Mouse (Mus musculus): ENCODE measurements around the gene Ttc7b. TPM values are rescaled to one million over a fixed set of nuclear protein-coding genes. Genes with fewer than 3 reads are reported as not detected.

The Ttc7b gene
- polyA plus RNA-seq, 1 experiment from 2014 or later = 1.0 TPM

- H3K36me3 ChIP-seq (replicated peaks) = no peaks in the 10 kb centered on the region
- H3K27me3 ChIP-seq = peaks cover 10% of the 10 kb centered on the region
- no peak overlapping the region for H3K4me2 ChIP-seq
- no peak overlapping the region for H3K9ac ChIP-seq
- H3K4me1 ChIP-seq (replicated peaks) = peaks cover 8% of the 10 kb centered on the region; the same call in 1 of the 2 replicates
- WGBS (ENCODE audit: insufficient replicate concordance) = 57% methylated on average over 1 of the region's 1 CpGs
- no peak for ATAC-seq (ENCODE audit: insufficient read depth)
- no peak overlapping the region for H3K4me3 ChIP-seq (replicated peaks)
- H3K27ac ChIP-seq (replicated peaks) = no peak overlapping the region
- no peaks in the 10 kb centered on the region for H3K9me3 ChIP-seq (replicated peaks)
These were observed 5.3 kb upstream of the Ttc7b start for GRCm38 (mm10) chr12:100525939-100526338.

- no peaks in the 10 kb centered on the region for H3K9me3 ChIP-seq (replicated peaks)
- under 1% methylated on average over 75 of the region's 76 CpGs for WGBS (ENCODE audit: insufficient replicate concordance)
- H3K27me3 ChIP-seq = peaks cover 32% of the 10 kb centered on the region
- no peak overlapping the region for H3K27ac ChIP-seq (replicated peaks)
- peak overlapping the region; percentile 64 for H3K9ac ChIP-seq
- peak overlapping the region; percentile 65 for H3K4me3 ChIP-seq (replicated peaks)
- peak; percentile 49 for ATAC-seq (ENCODE audit: insufficient read depth)
- no peaks in the 10 kb centered on the region for H3K36me3 ChIP-seq (replicated peaks)
- peaks cover 17% of the 10 kb centered on the region; the same call in 1 of the 2 replicates for H3K4me1 ChIP-seq (replicated peaks)
- peak overlapping the region; percentile 79 for H3K4me2 ChIP-seq
These were observed 391 bp downstream of the Ttc7b start for GRCm38 (mm10) chr12:100520077-100520793.

GRCm38 (mm10) chr12:100519684-100520076 lies 946 bp downstream of the Ttc7b start:
- H3K4me3 ChIP-seq (replicated peaks) = peak overlapping the region; percentile 65
- peaks cover 32% of the 10 kb centered on the region for H3K27me3 ChIP-seq
- H3K36me3 ChIP-seq (replicated peaks) = no peaks in the 10 kb centered on the region
- H3K9me3 ChIP-seq (replicated peaks) = no peaks in the 10 kb centered on the region
- WGBS (ENCODE audit: insufficient replicate concordance) = 36% methylated on average over 7 of the region's 7 CpGs
- ATAC-seq (ENCODE audit: insufficient read depth) = no peak
- no peak overlapping the region for H3K27ac ChIP-seq (replicated peaks)
- H3K4me2 ChIP-seq = peak overlapping the region; percentile 79
- no peak overlapping the region for H3K9ac ChIP-seq
- peaks cover 17% of the 10 kb centered on the region; the same call in 1 of the 2 replicates for H3K4me1 ChIP-seq (replicated peaks)

GRCm38 (mm10) chr12:100517371-100517770 lies 3.3 kb downstream of the Ttc7b start:
- peaks cover 32% of the 10 kb centered on the region for H3K27me3 ChIP-seq
- H3K9me3 ChIP-seq (replicated peaks) = no peaks in the 10 kb centered on the region
- H3K4me3 ChIP-seq (replicated peaks) = no peak overlapping the region
- H3K4me2 ChIP-seq = no peak overlapping the region
- WGBS (ENCODE audit: insufficient replicate concordance) = 52% methylated on average over 9 of the region's 9 CpGs
- H3K27ac ChIP-seq (replicated peaks) = no peak overlapping the region
- H3K4me1 ChIP-seq (replicated peaks) = peaks cover 17% of the 10 kb centered on the region; the same call in 1 of the 2 replicates
- H3K9ac ChIP-seq = no peak overlapping the region
- H3K36me3 ChIP-seq (replicated peaks) = no peaks in the 10 kb centered on the region
- ATAC-seq (ENCODE audit: insufficient read depth) = no peak

GRCm38 (mm10) chr12:100516161-100516838 lies 4.3 kb downstream of the Ttc7b start:
- H3K4me1 ChIP-seq (replicated peaks) = peaks cover 17% of the 10 kb centered on the region; the same call in 1 of the 2 replicates
- ATAC-seq (ENCODE audit: insufficient read depth) = no peak
- WGBS (ENCODE audit: insufficient replicate concordance) = 71% methylated on average over 1 of the region's 1 CpGs

GRCm38 (mm10) chr12:100515493-100515892 lies 5.1 kb downstream of the Ttc7b start:
- Histone ChIP-seq H3K4me2 (no peak overlapping the region), H3K4me1 (replicated peaks) (peaks cover 12% of the 10 kb centered on the region; the same call in 1 of the 2 replicates), H3K4me3 (replicated peaks) (no peak overlapping the region), H3K27ac (replicated peaks) (no peak overlapping the region), H3K27me3 (peaks cover 18% of the 10 kb centered on the region), H3K9ac (no peak overlapping the region), H3K36me3 (replicated peaks) (no peaks in the 10 kb centered on the region), H3K9me3 (replicated peaks) (no peaks in the 10 kb centered on the region)
- ATAC-seq (ENCODE audit: insufficient read depth) = no peak
- 67% methylated on average over 4 of the region's 4 CpGs for WGBS (ENCODE audit: insufficient replicate concordance)

More at GRCm38 (mm10) chr12:100516161-100516838, 4.3 kb downstream of the Ttc7b start:
- no peak overlapping the region for H3K27ac ChIP-seq (replicated peaks)
- no peak overlapping the region for H3K9ac ChIP-seq
- no peaks in the 10 kb centered on the region for H3K9me3 ChIP-seq (replicated peaks)
- no peak overlapping the region for H3K4me2 ChIP-seq
- H3K27me3 ChIP-seq = peaks cover 26% of the 10 kb centered on the region
- no peaks in the 10 kb centered on the region for H3K36me3 ChIP-seq (replicated peaks)
- H3K4me3 ChIP-seq (replicated peaks) = no peak overlapping the region

GRCm38 (mm10) chr12:100514611-100515010 lies 6.0 kb downstream of the Ttc7b start:
- 58% methylated on average over 1 of the region's 1 CpGs for WGBS (ENCODE audit: insufficient replicate concordance)
- no peak overlapping the region for H3K9ac ChIP-seq
- no peak overlapping the region for H3K27ac ChIP-seq (replicated peaks)
- no peaks in the 10 kb centered on the region for H3K9me3 ChIP-seq (replicated peaks)
- no peak overlapping the region for H3K4me2 ChIP-seq
- H3K4me3 ChIP-seq (replicated peaks) = no peak overlapping the region
- H3K36me3 ChIP-seq (replicated peaks) = no peaks in the 10 kb centered on the region
- peaks cover 9% of the 10 kb centered on the region for H3K27me3 ChIP-seq
- peaks cover 12% of the 10 kb centered on the region; the same call in 1 of the 2 replicates for H3K4me1 ChIP-seq (replicated peaks)
- no peak for ATAC-seq (ENCODE audit: insufficient read depth)

- no peak overlapping the region for H3K4me2 ChIP-seq
- no peaks in the 10 kb centered on the region for H3K36me3 ChIP-seq (replicated peaks)
- no peak overlapping the region for H3K9ac ChIP-seq
- peaks cover 16% of the 10 kb centered on the region; the same call in 1 of the 2 replicates for H3K4me1 ChIP-seq (replicated peaks)
- no peak for ATAC-seq (ENCODE audit: insufficient read depth)
- 80% methylated on average over 5 of the region's 5 CpGs for WGBS (ENCODE audit: insufficient replicate concordance)
- H3K4me3 ChIP-seq (replicated peaks) = no peak overlapping the region
- no peak overlapping the region for H3K27ac ChIP-seq (replicated peaks)
- no peaks in the 10 kb centered on the region for H3K27me3 ChIP-seq
- H3K9me3 ChIP-seq (replicated peaks) = no peaks in the 10 kb centered on the region
These were observed 7.5 kb downstream of the Ttc7b start for GRCm38 (mm10) chr12:100513131-100513530.

- Histone ChIP-seq H3K4me3 (replicated peaks) (no peak overlapping the region), H3K36me3 (replicated peaks) (no peaks in the 10 kb centered on the region), H3K9me3 (replicated peaks) (no peaks in the 10 kb centered on the region), H3K4me2 (no peak overlapping the region), H3K27me3 (no peaks in the 10 kb centered on the region), H3K9ac (no peak overlapping the region), H3K4me1 (replicated peaks) (peaks cover 11% of the 10 kb centered on the region; the same call in 1 of the 2 replicates), H3K27ac (replicated peaks) (no peak overlapping the region)
- no peak for ATAC-seq (ENCODE audit: insufficient read depth)
- 68% methylated on average over 9 of the region's 9 CpGs for WGBS (ENCODE audit: insufficient replicate concordance)
These were observed 8.0 kb downstream of the Ttc7b start for GRCm38 (mm10) chr12:100512641-100513040.

GRCm38 (mm10) chr12:100509615-100510282 lies 10.9 kb downstream of the Ttc7b start:
- Histone ChIP-seq H3K36me3 (replicated peaks) (no peaks in the 10 kb centered on the region), H3K9ac (no peak overlapping the region), H3K9me3 (replicated peaks) (no peaks in the 10 kb centered on the region), H3K27ac (replicated peaks) (peak overlapping the region; percentile 48; the same call in 1 of the 2 replicates), H3K4me3 (replicated peaks) (no peak overlapping the region), H3K27me3 (no peaks in the 10 kb centered on the region), H3K4me1 (replicated peaks) (peaks cover 9% of the 10 kb centered on the region), H3K4me2 (no peak overlapping the region)
- ATAC-seq (ENCODE audit: insufficient read depth) = no peak
- 68% methylated on average over 9 of the region's 9 CpGs for WGBS (ENCODE audit: insufficient replicate concordance)

GRCm38 (mm10) chr12:100508668-100509067 lies 12.0 kb downstream of the Ttc7b start:
- H3K27me3 ChIP-seq = no peaks in the 10 kb centered on the region
- no peaks in the 10 kb centered on the region for H3K36me3 ChIP-seq (replicated peaks)
- H3K4me1 ChIP-seq (replicated peaks) = peaks cover 12% of the 10 kb centered on the region
- H3K27ac ChIP-seq (replicated peaks) = peak overlapping the region; percentile 48; the same call in 1 of the 2 replicates
- H3K4me2 ChIP-seq = no peak overlapping the region
- peak; percentile 45 for ATAC-seq (ENCODE audit: insufficient read depth)
- no peak overlapping the region for H3K4me3 ChIP-seq (replicated peaks)
- 23% methylated on average over 5 of the region's 5 CpGs for WGBS (ENCODE audit: insufficient replicate concordance)
- no peaks in the 10 kb centered on the region for H3K9me3 ChIP-seq (replicated peaks)
- H3K9ac ChIP-seq = no peak overlapping the region
